Mouse (Mus musculus) ES-Bruce4 (cell line): Measurements from ENCODE around the gene Exoc4.

ENCODE experiments used
- CTCF ChIP-seq: IDR thresholded peaks from one replicate; pipeline ENCODE4 v1.8.1; 2011; ENCODE audit warnings: low read depth, low read length
- EP300 ChIP-seq: IDR thresholded peaks from 2 replicates; pipeline ENCODE4 v1.6.1; 2011; ENCODE audit warnings: low read depth, low read length; ENCODE audit not compliant: insufficient read depth
- POLR2A ChIP-seq: IDR thresholded peaks from one replicate; pipeline ENCODE4 v1.8.1; 2011; ENCODE audit warnings: low read length; ENCODE audit not compliant: insufficient read depth

GRCm38 (mm10) chr6:33806072-33806782 is 557.3 kb downstream of the Exoc4 start:
- TF ChIP-seq POLR2A (no peak), CTCF (no peak), EP300 (no peak)
